Mouse (Mus musculus): ENCODE results near the gene Flt3.

Gene Flt3

GRCm38 (mm10) chr5:147284365-147284764, 115.9 kb downstream of the Flt3 start:
- DNase-seq (ENCODE audit: low read depth), result no peak
